ENCODE assay signal across 8 mouse cellular contexts in genomic region chr12:69446085-69446467, GRCm38 (mm10).
A peak's percentile ranks its signal among the peaks of the same experiment; 100 is the strongest.
DNase-seq lines count a peak whose midpoint lies in the region; ATAC-seq lines count a peak whose summit lies in the region.

No protein-coding gene starts in this region.

- H3K4me1 ChIP-seq in lung, embryonic 15.5 days = peaks cover 40% of the 10 kb centered on the region
- H3K4me1 ChIP-seq in embryonic facial prominence, embryonic 13.5 days = peaks cover 33% of the 10 kb centered on the region
- peaks cover 22% of the 10 kb centered on the region for H3K4me1 ChIP-seq in neural tube, embryonic 15.5 days

- H3K4me2 ChIP-seq in lung, embryonic 15.5 days = peak overlapping the region; percentile 55
- peak overlapping the region; percentile 49 for H3K4me2 ChIP-seq in embryonic facial prominence, embryonic 13.5 days
- H3K4me2 ChIP-seq in neural tube, embryonic 15.5 days = peak overlapping the region; percentile 51

- 0 out of 2 replicates have a peak, but pooled peaks have one; percentile 2 for ATAC-seq in lung, embryonic 15.5 days (ENCODE audit: borderline replicate concordance, extremely low read depth, low FRiP score, low TSS enrichment)
- no peak for ATAC-seq in embryonic facial prominence, embryonic 13.5 days (ENCODE audit: insufficient number of reproducible peaks, insufficient read depth, low FRiP score, low TSS enrichment, low read depth)
- peak; percentile 45 for ATAC-seq in inflammation-experienced regulatory T-cells, adult 6 months
- ATAC-seq in neural tube, embryonic 15.5 days (ENCODE audit: low FRiP score) = peak; percentile 72; the same call in 1 of the 2 replicates

- peak overlapping the region; percentile 12 for H3K4me3 ChIP-seq in lung, embryonic 15.5 days
- H3K4me3 ChIP-seq in embryonic facial prominence, embryonic 13.5 days = peak overlapping the region; percentile 19
- peak overlapping the region; percentile 4 for H3K4me3 ChIP-seq in neural tube, embryonic 15.5 days (replicated peaks)

- peak overlapping the region; percentile 22; the same call in 1 of the 2 replicates for H3K9ac ChIP-seq in lung, embryonic 15.5 days
- 0 out of 2 replicates have a peak overlapping the region, but pooled peaks have one; percentile 49 for H3K9ac ChIP-seq in embryonic facial prominence, embryonic 13.5 days
- H3K9ac ChIP-seq in neural tube, embryonic 15.5 days (replicated peaks) = peak overlapping the region; percentile 18; the same call in 1 of the 2 replicates

- H3K36me3 ChIP-seq in lung, embryonic 15.5 days = no peaks in the 10 kb centered on the region
- no peaks in the 10 kb centered on the region for H3K36me3 ChIP-seq in embryonic facial prominence, embryonic 13.5 days
- H3K36me3 ChIP-seq in neural tube, embryonic 15.5 days = no peaks in the 10 kb centered on the region

- peak overlapping the region; percentile 74 for H3K27ac ChIP-seq in lung, embryonic 15.5 days
- H3K27ac ChIP-seq in embryonic facial prominence, embryonic 13.5 days = peak overlapping the region; percentile 90
- H3K27ac ChIP-seq in neural tube, embryonic 15.5 days (replicated peaks) = peak overlapping the region; percentile 78

- 0 out of 2 replicates have a peak, but pooled peaks cover 2% of the 10 kb centered on the region for H3K9me3 ChIP-seq in lung, embryonic 15.5 days
- H3K9me3 ChIP-seq in embryonic facial prominence, embryonic 13.5 days = no peaks in the 10 kb centered on the region
- no peaks in the 10 kb centered on the region for H3K9me3 ChIP-seq in neural tube, embryonic 15.5 days (replicated peaks)

- no peak for DNase-seq in lung, adult 18-20 months
- DNase-seq in cerebellum, adult 11 months = no peak
- DNase-seq in adrenal gland, postnatal 4 days (ENCODE audit: low spot score in 2 of 2) = no peak
- no peak for DNase-seq in thymus, postnatal 4 days

- WGBS in lung, embryonic 15.5 days = 34% methylated on average over 10 of the region's 10 CpGs
- WGBS in embryonic facial prominence, embryonic 13.5 days = 15% methylated on average over 10 of the region's 10 CpGs
- WGBS in neural tube, embryonic 15.5 days = 7% methylated on average over 10 of the region's 10 CpGs

- H3K27me3 ChIP-seq in lung, embryonic 15.5 days = no peaks in the 10 kb centered on the region; the same call in 1 of the 2 replicates
- H3K27me3 ChIP-seq in embryonic facial prominence, embryonic 13.5 days = no peaks in the 10 kb centered on the region
- H3K27me3 ChIP-seq in neural tube, embryonic 15.5 days (replicated peaks) = no peaks in the 10 kb centered on the region
